Mouse (Mus musculus) regulatory T cell (primary cell): ENCODE measurements at regions not wholly inside any gene's neighbourhood (a gene's known extent, or its start where the extent isn't known, plus 50 kb on each side); places are given as distances from the start of the nearest gene placed in this dataset.

Source experiments
- in situ Hi-C: fragments of 300-600 bp; cut with MboI, MseI; formaldehyde crosslinking; loops from one replicate; pipeline ENCODE4 v1.15.1; 2025; ENCODE audit warnings: high pct_unique_total_duplicates

DNA sequence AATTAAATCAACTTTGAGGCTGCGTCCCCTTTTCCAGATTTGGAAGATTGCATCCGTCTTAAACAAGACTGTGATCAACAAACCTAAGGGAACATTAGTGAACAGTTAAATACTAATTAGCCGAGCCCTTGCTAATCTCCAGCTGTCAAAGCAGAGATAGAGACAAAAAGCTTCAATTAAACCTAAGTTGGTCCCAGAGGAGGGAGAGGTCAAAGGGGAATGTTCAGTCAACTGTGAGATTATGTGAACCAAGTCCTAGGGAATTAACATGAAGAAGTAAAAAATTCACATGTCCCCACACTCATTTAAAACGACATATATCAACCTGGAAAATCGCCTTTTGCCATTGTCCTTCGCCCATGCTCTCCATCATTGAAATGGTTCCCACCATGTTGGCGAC is 59.7 kb upstream of the Tbx20 start:
- in situ Hi-C loops = no loop called here

DNA sequence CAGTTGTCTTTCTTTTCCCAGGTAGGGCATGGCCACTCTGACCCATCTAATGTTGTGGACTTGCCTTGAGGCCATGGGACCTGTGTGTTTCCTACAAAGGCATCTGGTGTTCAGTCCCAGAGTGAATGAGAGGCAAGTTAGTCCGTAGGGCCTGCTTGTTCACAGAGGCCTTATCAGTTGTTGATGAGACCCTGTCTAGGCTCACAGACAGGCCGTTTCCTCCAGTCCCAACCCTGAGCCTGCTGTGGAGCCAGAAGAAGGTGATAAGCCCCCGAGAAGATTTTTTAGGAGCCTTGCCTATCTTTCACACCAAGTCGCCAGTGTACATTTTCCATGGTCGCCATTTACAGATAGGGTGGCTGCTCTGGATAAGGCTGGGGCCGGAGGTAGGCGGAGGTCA is 74.1 kb upstream of the Tbx20 start:
- in situ Hi-C loops = no loop called here

DNA sequence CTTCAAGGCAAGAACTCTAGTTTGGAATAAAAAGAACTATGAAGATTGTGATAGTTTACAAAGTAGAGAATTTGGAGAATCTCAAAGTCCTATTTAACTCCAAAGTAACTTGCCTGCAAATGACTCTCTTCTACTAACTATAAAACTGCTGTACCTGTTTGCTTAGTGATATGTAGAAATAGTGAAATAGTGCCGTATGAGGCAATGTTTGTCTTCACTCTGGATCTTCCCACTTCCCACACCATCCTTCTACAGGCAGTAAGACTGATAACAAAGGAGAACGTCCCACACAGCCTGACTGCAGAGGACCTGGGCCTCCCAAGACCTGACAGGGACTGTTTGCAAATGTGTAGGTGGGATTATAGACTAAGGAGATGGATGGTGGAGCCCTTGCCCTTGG is 85.4 kb upstream of the Tbx20 start:
- in situ Hi-C loops = no loop called here

DNA sequence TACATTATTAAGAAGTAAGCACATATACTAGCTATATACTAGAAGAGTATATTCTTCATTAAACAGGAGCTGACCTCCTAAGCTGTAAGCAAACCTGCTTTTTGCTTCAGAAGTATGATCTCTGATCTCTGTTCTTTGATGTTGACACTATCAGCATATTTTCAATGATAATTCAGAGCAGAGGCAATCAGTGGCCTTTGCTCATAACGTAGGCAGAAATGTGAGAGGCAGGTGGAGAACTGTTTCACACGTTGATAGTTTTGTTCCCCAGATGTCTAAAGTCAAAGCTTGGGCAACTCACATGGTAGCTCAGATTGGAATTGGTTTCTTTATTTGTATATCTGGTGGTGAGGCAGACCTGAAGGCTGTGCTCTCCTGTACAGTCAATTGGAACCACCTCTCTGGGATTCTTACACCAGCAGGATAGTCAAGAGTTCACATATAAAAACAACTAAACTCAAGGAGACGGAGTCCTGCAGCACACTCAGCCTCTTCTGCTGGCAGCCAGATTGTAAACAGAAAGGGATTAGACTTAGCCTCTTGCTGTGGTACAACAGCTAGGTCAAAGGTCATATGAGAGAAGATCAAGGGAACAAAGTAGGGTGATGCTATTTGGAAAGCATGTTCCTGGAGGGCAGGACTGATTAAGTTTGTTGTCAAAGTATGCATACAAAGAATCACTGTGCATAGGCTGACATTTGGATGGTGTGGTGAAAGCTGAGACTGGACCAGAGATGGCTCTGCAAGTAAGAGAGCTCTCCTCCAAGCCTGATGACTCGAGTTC is 92.5 kb upstream of the Tbx20 start:
- in situ Hi-C loops = no loop called here

DNA sequence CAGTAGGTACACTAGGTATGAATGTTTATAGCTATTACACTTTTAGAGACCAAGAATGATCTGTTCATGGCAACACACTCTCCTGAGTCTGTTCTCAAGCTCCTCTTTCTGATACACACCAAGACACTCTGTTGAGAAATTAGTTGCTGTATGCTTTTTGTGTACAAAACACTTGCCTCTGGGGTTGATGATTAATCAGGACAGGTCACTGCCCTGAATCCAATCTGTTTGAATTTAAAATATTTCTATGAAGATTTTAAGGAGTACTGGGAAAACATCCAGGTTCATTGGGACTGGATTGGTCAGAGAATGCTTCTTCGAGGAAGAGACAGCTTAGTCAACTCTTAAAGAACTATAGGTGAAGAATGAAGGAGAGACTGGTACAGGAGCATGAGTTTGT is 94.6 kb upstream of the Tbx20 start:
- in situ Hi-C loops = no loop called here

DNA sequence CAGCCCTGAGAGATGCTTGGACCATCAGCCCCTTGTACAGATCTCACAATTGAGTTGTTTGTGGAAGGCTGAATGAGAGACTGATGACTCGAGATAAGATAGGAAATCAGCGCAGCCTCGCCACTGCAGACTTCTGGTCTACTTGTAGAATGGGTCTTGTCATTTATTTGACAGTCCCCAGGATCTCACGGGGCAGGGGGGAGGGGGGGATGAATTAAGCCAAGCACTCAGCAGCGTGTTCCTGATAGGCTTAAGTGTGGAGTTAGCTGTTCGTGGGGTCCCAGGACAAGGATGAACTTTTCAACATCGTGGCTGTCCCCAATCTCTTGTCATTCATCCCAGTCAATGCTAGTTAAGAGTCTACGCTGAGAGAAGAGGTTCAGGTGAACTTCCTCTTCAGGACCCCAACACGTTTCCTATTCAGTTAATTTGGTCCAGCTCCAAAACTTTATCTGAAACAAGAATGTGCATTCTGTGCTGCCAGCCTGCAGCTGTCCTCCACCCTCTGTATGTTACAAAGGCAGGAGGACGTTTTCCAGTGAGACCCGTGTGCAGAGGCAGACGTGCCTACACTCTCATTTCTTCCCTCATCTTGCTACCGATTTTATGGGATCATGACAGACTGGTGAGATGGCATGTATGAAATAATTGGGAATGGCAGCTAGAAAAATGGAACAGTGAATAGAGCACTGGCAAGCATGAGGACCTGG is 100.5 kb upstream of the Tbx20 start:
- in situ Hi-C loops = no loop called here

DNA sequence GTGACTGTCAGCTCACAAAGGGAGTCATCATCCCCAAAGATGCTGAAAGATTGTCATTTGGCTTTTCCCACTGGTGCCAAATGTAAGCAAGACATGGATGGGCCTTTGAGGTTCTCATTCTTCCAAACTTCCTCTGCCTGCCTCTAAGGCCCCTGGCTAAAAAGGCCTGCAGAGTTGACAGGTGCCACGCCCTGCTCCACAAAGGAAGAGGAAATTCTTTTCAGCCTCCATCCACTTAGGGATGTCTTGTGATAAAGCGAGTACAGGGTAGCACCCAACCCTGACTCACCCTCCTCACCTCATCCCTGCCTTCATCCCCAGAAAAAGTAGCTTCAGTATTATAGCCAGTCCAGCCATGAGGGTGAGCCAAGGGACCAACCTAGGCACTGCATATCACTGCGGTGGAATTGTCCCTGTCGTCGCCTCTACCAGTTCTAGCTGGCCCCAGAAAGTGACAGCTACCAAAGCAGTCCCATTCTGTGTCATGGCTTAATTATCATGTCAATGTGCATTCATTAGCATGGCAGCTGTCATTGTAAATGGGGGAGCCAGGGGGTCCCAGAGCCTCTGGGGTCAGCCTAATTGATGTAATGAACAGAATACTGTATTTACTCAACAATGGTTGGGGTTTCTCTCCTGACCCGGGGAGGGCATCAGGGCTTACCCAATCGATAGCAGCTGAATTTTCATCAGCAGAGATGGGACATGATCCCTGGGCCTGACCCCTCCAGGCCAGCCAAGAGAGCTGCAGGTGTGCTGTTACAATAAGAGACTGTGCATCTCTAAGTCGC is 104.5 kb upstream of the Tbx20 start:
- in situ Hi-C loops = no loop called here

DNA sequence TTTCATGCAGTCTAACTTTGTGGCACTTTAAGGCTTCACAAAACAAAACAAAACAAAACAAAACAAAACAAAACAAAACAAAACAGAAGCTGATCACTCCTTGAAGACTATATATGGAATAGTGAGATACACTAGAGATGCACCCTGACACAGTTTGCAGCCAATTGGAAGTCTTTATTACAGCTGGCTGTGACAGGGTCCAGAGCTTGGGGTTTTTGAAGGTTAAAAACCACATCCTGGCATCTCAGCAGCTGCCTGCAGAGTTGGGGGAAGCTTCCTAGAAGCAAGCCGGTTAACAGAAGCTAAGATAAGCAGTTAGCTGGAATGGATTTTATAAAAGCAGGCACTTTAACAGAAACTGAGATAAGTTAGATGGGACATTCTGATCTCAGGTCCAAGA is 105.6 kb upstream of the Tbx20 start:
- in situ Hi-C loops = no loop called here

DNA sequence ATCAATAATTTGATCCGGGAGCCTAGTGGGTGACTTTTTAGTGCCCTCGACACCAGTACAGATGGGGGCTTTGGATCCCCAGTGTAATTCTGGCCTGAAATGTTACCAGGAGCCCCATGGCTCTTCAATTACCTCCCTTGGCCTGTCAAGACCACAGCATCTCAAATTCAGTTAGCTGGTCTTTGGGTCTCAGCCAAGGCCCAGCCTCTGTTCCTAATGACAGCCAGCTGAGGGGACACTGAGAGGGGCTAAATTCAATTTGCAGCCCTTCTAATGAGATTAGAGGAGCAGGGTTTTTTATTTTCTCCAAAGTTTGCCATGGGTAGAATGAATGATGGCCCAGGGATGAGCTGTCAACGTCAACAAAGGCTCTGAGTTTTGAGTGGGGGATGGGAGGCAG is 109.9 kb upstream of the Tbx20 start:
- in situ Hi-C loops = no loop called here

DNA sequence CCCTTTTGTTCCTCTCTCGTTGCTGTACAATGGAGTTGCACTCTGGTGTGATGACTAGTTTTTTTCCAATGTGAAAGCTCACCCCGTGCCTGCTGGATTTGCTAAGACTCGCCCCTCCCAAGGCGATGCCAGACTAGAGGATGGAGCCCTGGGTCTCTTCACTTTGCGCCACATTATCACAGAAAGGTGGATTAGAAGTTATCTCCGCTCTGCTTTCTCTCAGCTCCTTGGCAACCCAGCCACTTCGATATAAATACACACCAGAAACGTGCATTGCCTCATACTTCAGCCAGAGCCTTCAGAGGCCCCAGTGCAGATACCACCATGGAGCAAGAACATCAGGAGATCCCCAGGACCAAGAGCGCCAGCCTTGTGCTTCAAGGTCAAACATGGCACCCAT is 114.2 kb upstream of the Tbx20 start:
- in situ Hi-C loops = no loop called here

DNA sequence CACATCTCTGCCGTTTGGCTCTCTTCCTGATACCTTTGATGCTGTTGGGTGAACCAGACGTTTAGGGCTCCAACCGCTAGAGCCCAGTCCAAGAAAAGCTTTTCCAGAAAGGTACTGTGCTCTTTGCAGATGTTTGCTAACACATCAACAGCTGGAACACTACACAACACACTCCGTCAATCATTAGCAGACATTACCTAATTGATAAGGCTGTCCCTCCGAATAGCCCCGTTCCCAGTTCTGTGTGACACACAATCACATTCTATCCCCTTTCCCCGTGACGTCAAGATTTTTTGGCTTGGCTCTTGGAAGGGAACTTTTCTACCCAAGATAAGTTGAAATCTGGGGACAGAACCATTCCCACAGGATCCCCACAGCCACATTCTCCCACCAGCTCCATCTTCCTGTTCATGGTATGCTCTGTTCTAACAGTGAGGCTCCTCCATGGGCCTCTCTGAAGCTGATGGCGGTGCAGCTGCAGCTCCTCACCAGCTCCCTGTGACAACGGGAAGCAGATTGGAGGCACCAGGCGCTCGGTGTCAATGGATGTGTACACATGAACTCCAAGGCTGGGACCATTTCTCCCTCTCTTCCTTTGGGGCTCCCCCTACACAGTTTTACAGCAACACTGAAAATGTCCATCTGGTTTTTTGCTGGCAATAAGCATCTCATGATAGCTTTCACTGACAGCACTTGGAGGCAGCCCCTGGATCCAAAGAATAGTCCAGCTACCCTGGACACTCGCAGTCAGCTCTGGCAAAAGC is 122.6 kb upstream of the Tbx20 start:
- in situ Hi-C loops = no loop called here

DNA sequence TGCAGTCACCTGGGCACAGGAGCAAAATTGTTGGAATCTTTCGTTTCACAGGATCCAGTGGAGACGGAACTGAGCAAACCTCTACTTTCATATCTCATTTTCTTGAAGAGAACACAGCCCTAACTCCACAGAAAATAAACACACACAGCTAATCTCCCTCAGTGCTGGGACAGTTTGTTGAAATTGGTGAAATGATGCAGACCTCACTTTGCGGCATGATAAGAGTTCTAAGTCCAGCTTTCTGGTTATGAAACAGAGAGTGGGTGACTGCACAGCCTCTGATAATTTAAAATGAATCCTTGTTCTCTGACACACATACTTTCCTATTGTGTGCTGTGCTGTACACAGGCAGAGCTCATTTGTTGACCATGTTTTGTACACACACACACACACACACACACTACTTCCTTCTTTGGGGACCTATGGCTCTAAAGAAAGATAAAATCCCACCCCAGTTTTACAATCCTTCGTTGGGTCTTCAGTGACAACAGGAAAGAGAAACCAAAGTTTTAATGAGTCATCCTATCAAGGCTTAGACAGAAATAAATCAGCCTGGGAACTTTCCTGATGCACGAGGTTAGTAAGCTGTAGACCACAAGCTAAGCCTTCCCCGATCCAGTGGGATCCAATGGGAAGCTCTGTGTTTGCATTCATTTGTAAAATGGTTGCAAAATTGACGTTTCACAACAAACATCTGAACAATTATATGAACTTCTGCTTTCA is 125.3 kb upstream of the Tbx20 start:
- in situ Hi-C loops = no loop called here

DNA sequence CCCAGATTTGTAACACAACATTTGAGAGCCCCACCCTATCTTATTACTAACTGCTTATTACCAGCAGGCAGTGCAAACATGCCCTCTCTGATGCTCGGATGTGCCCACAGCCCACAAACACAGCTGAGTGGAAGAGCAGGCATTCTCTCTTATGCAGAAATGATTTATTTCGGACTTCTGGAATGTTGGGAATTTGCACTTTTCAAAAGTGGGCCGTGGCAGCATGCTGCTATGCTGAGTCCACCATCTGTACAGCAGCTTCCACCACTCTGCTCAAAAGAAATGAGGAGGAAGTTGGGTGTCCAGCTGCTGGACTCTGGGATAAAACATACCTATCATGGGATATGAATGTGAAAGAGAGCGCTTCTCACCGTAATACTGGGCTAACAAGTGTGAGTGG is 129.6 kb upstream of the Tbx20 start:
- in situ Hi-C loops = no loop called here

DNA sequence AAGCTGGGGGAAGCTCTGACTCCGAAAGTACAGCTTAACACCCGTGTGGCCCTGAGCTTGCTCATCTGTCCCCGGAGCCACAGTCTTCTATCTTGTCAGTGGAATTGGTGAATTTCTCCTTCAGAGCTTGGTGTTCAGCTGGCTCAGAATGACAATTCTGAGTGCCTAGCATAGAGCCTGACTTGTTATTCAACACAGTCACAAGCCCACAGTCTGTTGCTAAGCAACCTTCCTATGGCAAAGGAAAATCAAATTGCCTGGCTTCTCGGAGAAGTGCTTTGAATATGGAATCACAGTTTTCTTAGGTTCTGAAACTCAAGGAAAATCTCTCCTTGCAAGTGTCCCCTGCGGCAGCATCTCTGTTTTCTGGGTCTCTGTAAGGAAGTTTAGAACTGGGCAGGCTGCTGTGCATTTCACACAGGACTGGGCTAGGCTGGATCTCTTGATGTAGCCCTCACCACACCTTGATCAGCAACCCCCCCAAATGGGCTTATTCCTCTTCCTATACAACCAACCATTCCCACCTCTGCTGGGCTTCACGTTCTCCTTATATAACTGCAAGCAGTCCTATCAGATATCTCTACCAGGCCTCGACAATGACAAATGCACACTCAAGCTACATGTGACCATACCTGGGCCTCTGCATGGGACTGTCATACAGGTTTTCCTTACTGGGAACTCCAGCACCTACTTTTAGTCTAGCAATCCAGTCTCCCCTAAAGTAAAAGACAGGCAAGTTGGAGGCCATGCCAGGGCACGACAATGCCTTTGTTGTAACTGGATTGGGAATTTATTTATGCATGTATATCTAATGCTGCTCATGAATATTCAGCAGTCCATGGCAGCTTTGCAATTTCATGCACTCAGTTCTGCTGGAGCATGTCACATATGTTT is 135.2 kb upstream of the Tbx20 start:
- in situ Hi-C loops = no loop called here

DNA sequence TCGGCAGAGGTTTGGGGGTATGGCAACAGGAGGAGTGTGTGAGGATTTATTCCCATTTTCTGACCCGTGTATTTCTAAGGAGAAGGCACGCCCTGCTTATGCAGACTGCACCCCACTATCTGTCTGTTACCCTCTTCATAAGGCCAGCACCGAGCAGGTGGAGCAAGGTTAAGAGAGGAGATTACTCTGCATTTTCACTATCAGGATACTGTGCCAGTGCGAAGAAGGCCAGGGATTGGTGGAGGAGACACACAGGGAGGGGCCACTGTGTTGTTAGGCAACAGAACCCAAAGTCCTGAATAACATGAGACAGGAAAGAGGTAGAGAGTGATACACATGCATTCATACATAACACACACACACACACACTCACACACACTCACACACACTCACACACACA is 136.6 kb upstream of the Tbx20 start:
- in situ Hi-C loops = no loop called here

DNA sequence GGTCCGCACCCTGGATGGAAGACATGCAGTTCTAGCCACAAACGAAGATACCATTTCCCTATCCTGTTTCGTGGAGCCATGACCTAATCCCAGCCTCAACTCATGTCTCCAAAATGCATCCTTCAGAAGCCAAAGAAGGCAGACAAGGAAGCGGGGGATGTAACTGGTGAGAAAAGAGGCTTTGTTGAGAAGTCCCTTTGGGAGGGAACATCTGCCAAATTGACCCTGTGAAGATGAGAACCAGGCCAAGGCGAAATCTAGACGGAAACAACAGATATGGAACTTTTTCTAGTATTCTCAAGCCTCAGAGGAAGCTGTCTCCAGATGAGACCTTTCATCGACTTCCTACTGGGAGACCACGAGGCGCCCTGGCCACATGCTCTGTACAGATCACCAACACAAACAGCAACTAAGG is 145.9 kb upstream of the Tbx20 start:
- in situ Hi-C loops = no loop called here

DNA sequence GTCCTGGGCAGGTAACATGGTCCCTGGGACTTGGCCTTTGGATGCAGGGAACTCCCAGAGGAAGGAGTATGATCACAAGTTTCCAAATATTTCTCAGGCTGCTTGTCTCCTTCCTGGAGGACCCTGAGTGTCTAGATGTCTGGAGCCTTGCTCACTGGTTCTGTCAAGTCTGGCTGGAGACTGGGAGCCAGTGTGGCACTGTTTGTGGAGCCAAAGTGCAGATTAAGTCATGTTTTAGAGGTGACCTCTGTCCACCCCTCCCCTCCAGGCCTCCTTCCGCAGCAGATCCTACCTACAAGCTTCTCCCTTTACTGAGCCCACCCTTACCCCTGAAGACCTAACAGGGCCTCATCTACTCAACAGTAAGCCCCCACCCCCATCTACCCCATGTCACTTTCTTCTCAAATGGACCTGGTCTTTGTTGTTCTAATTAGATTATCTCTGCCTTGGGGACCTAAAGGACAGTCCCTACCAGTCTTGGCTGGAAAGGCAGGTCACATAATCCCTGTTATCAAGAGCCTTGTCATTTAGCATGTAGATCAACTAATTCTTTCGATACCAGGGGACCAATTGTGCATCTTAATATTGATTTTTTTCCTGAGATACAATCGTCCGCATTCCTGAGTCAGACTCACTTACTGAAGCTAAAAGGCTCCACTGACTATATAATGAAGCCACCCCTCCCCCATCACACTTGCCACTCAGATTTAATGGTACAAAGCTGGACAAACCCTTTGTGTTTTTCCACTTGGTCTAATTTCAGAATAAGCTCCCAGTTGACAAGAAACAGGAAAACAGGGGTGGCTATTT is 148.2 kb upstream of the Tbx20 start:
- in situ Hi-C loops = no loop called here

DNA sequence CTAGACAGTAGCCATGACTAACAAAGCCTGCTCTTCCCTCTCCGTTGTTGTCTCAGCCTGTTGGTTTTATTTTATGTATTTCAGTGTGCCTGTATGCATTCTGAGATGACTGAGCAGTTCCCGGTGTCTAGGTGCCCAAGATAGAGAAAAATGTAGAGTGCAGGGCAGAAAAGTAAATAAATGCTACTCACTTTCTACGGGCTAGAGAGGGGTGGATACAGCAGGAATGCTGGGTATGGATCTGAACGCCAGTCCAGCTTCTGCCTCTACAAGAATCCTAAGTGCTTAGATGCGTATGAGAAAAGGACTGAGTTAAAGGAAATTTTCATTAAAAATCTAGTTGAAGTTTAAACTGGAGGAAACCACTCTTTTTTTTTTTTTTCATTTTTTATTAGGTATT is 149.4 kb upstream of the Tbx20 start:
- in situ Hi-C loops = no loop called here

DNA sequence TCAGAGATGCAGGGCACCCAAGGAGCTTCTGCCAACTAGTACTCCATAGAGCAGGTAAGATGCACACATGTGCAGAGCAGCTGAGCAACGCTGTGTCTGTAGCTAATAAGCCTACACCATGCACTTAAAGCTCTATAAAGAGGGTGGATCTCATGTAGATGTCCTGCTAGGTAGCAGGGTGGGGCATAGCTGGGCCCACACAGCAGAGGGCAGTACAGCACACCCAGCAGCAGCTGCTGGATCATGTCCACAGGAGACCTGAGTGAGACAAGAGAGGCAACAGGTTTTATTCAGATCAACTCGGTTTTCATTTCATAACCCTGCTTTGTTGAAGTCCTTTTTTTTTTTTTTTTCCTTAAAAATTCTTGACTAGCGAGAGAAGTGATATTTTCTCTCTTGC is 151.5 kb upstream of the Gm10181 start:
- in situ Hi-C loops = no loop called here
